Mouse (Mus musculus): Measurements from ENCODE around the gene Ptpre. TPM values are rescaled to one million over a fixed set of nuclear protein-coding genes. Genes with fewer than 3 reads are reported as not detected.

Ptpre gene
- polyA plus RNA-seq, 1 experiment from 2014 or later = 0.53 TPM

- ATAC-seq (ENCODE audit: low FRiP score) (no peak), DNase-seq (ENCODE audit: low spot score, missing footprints) (no peak)
- no peak overlapping the region for H3K4me2 ChIP-seq
- H3K9me3 ChIP-seq (ENCODE audit: control insufficient read depth, low read length) = peaks cover 3% of the 10 kb centered on the region; the same call in 1 of the 2 replicates
- H3K27ac ChIP-seq (ENCODE audit: low read depth, low read length) = no peak overlapping the region
- H3K4me1 ChIP-seq (ENCODE audit: control insufficient read depth, insufficient read depth, low read length) = peaks cover 5% of the 10 kb centered on the region
- H3K36me3 ChIP-seq (ENCODE audit: control insufficient read depth, insufficient read depth, low read length) = no peaks in the 10 kb centered on the region
- 71% methylated on average over 6 of the region's 6 CpGs for WGBS
- H3K27me3 ChIP-seq (ENCODE audit: control insufficient read depth, insufficient read depth, low read length) = no peaks in the 10 kb centered on the region
- no peak overlapping the region for H3K4me3 ChIP-seq (ENCODE audit: low read depth, low read length)
- no peak overlapping the region for H3K9ac ChIP-seq (ENCODE audit: low read length)
Measured at GRCm38 (mm10) chr7:135621649-135622048, 84.4 kb downstream of the Ptpre start.

- no peaks in the 10 kb centered on the region for H3K27me3 ChIP-seq (ENCODE audit: control insufficient read depth, insufficient read depth, low read length)
- H3K4me2 ChIP-seq = no peak overlapping the region
- H3K27ac ChIP-seq (ENCODE audit: low read depth, low read length) = no peak overlapping the region
- no peak overlapping the region for H3K9ac ChIP-seq (ENCODE audit: low read length)
- peaks cover 5% of the 10 kb centered on the region for H3K4me1 ChIP-seq (ENCODE audit: control insufficient read depth, insufficient read depth, low read length)
- H3K9me3 ChIP-seq (ENCODE audit: control insufficient read depth, low read length) = peaks cover under 1% of the 10 kb centered on the region; the same call in 1 of the 2 replicates
- H3K4me3 ChIP-seq (ENCODE audit: low read depth, low read length) = no peak overlapping the region
- ATAC-seq (ENCODE audit: low FRiP score) (no peak), DNase-seq (ENCODE audit: low spot score, missing footprints) (no peak)
- H3K36me3 ChIP-seq (ENCODE audit: control insufficient read depth, insufficient read depth, low read length) = no peaks in the 10 kb centered on the region
Measured at GRCm38 (mm10) chr7:135622241-135622640, 85.0 kb downstream of the Ptpre start.

- DNase-seq (ENCODE audit: low spot score, missing footprints) = no peak
- WGBS = 63% methylated on average over 3 of the region's 3 CpGs
- ATAC-seq (ENCODE audit: low FRiP score) = no peak
- H3K4me2 ChIP-seq = no peak overlapping the region
- H3K27ac ChIP-seq (ENCODE audit: low read depth, low read length) = no peak overlapping the region
- H3K9ac ChIP-seq (ENCODE audit: low read length) = no peak overlapping the region
- H3K27me3 ChIP-seq (ENCODE audit: control insufficient read depth, insufficient read depth, low read length) = no peaks in the 10 kb centered on the region
- no peaks in the 10 kb centered on the region for H3K9me3 ChIP-seq (ENCODE audit: control insufficient read depth, low read length)
- H3K36me3 ChIP-seq (ENCODE audit: control insufficient read depth, insufficient read depth, low read length) = no peaks in the 10 kb centered on the region
- no peaks in the 10 kb centered on the region for H3K4me1 ChIP-seq (ENCODE audit: control insufficient read depth, insufficient read depth, low read length)
- no peak overlapping the region for H3K4me3 ChIP-seq (ENCODE audit: low read depth, low read length)
Measured at GRCm38 (mm10) chr7:135624854-135625253, 87.6 kb downstream of the Ptpre start.

- Histone ChIP-seq H3K27me3 (ENCODE audit: control insufficient read depth, insufficient read depth, low read length) (no peaks in the 10 kb centered on the region), H3K9ac (ENCODE audit: low read length) (no peak overlapping the region), H3K4me3 (ENCODE audit: low read depth, low read length) (no peak overlapping the region), H3K4me1 (ENCODE audit: control insufficient read depth, insufficient read depth, low read length) (no peaks in the 10 kb centered on the region), H3K9me3 (ENCODE audit: control insufficient read depth, low read length) (no peaks in the 10 kb centered on the region), H3K36me3 (ENCODE audit: control insufficient read depth, insufficient read depth, low read length) (no peaks in the 10 kb centered on the region), H3K4me2 (no peak overlapping the region), H3K27ac (ENCODE audit: low read depth, low read length) (no peak overlapping the region)
- ATAC-seq (ENCODE audit: low FRiP score) (no peak), DNase-seq (ENCODE audit: low spot score, missing footprints) (no peak)
- 83% methylated on average over 7 of the region's 7 CpGs for WGBS
Measured at GRCm38 (mm10) chr7:135628363-135628762, 91.1 kb downstream of the Ptpre start.

- WGBS = 81% methylated on average over 9 of the region's 9 CpGs
- Histone ChIP-seq H3K4me3 (ENCODE audit: low read depth, low read length) (no peak overlapping the region), H3K9me3 (ENCODE audit: control insufficient read depth, low read length) (no peaks in the 10 kb centered on the region), H3K4me2 (no peak overlapping the region), H3K27me3 (ENCODE audit: control insufficient read depth, insufficient read depth, low read length) (no peaks in the 10 kb centered on the region), H3K9ac (ENCODE audit: low read length) (no peak overlapping the region), H3K27ac (ENCODE audit: low read depth, low read length) (no peak overlapping the region), H3K4me1 (ENCODE audit: control insufficient read depth, insufficient read depth, low read length) (no peaks in the 10 kb centered on the region), H3K36me3 (ENCODE audit: control insufficient read depth, insufficient read depth, low read length) (no peaks in the 10 kb centered on the region)
- ATAC-seq (ENCODE audit: low FRiP score) (no peak), DNase-seq (ENCODE audit: low spot score, missing footprints) (no peak)
Measured at GRCm38 (mm10) chr7:135629019-135629418, 91.7 kb downstream of the Ptpre start.

GRCm38 (mm10) chr7:135631776-135632552, 94.7 kb downstream of the Ptpre start:
- H3K27ac ChIP-seq (ENCODE audit: low read depth, low read length) = no peak overlapping the region
- H3K4me2 ChIP-seq = no peak overlapping the region
- H3K4me1 ChIP-seq (ENCODE audit: control insufficient read depth, insufficient read depth, low read length) = peaks cover 3% of the 10 kb centered on the region; the same call in 1 of the 2 replicates
- 55% methylated on average over 8 of the region's 8 CpGs for WGBS
- ATAC-seq (ENCODE audit: low FRiP score) (peak; percentile 42; the same call in 1 of the 2 replicates), DNase-seq (ENCODE audit: low spot score, missing footprints) (peak; percentile 97)
- H3K27me3 ChIP-seq (ENCODE audit: control insufficient read depth, insufficient read depth, low read length) = no peaks in the 10 kb centered on the region
- H3K9me3 ChIP-seq (ENCODE audit: control insufficient read depth, low read length) = no peaks in the 10 kb centered on the region
- H3K9ac ChIP-seq (ENCODE audit: low read length) = no peak overlapping the region
- no peaks in the 10 kb centered on the region for H3K36me3 ChIP-seq (ENCODE audit: control insufficient read depth, insufficient read depth, low read length)
- no peak overlapping the region for H3K4me3 ChIP-seq (ENCODE audit: low read depth, low read length)

GRCm38 (mm10) chr7:135632716-135633258, 95.5 kb downstream of the Ptpre start:
- no peak overlapping the region for H3K9ac ChIP-seq (ENCODE audit: low read length)
- peaks cover 3% of the 10 kb centered on the region; the same call in 1 of the 2 replicates for H3K4me1 ChIP-seq (ENCODE audit: control insufficient read depth, insufficient read depth, low read length)

GRCm38 (mm10) chr7:135634851-135635624, 97.8 kb downstream of the Ptpre start:
- Histone ChIP-seq H3K9me3 (ENCODE audit: control insufficient read depth, low read length) (no peaks in the 10 kb centered on the region), H3K27me3 (ENCODE audit: control insufficient read depth, insufficient read depth, low read length) (no peaks in the 10 kb centered on the region), H3K9ac (ENCODE audit: low read length) (no peak overlapping the region), H3K4me3 (ENCODE audit: low read depth, low read length) (no peak overlapping the region), H3K27ac (ENCODE audit: low read depth, low read length) (no peak overlapping the region), H3K36me3 (ENCODE audit: control insufficient read depth, insufficient read depth, low read length) (no peaks in the 10 kb centered on the region), H3K4me2 (no peak overlapping the region), H3K4me1 (ENCODE audit: control insufficient read depth, insufficient read depth, low read length) (peaks cover 3% of the 10 kb centered on the region; the same call in 1 of the 2 replicates)
- no peak for ATAC-seq (ENCODE audit: low FRiP score)
- 64% methylated on average over 16 of the region's 16 CpGs for WGBS
- DNase-seq (ENCODE audit: low spot score, missing footprints) = no peak

More at GRCm38 (mm10) chr7:135632716-135633258, 95.5 kb downstream of the Ptpre start:
- H3K27ac ChIP-seq (ENCODE audit: low read depth, low read length) = no peak overlapping the region
- H3K27me3 ChIP-seq (ENCODE audit: control insufficient read depth, insufficient read depth, low read length) = no peaks in the 10 kb centered on the region
- no peaks in the 10 kb centered on the region for H3K36me3 ChIP-seq (ENCODE audit: control insufficient read depth, insufficient read depth, low read length)
- H3K4me2 ChIP-seq = no peak overlapping the region
- H3K9me3 ChIP-seq (ENCODE audit: control insufficient read depth, low read length) = no peaks in the 10 kb centered on the region
- no peak for ATAC-seq (ENCODE audit: low FRiP score)
- no peak for DNase-seq (ENCODE audit: low spot score, missing footprints)
- no peak overlapping the region for H3K4me3 ChIP-seq (ENCODE audit: low read depth, low read length)
- 72% methylated on average over 7 of the region's 7 CpGs for whole genome bisulfite sequencing
